Mouse (Mus musculus): ENCODE data around the gene Sys1.

GRCm38 (mm10) chr2:164454846-164455245 is 1.9 kb upstream of the Sys1 start:
- TF ChIP-seq POLR2A (IDR thresholded peaks at IDR 0.05; ENCODE audit: insufficient read depth, low read depth, low read length) (no peak), CTCF (IDR thresholded peaks at IDR 0.05; ENCODE audit: insufficient read depth, low read depth, low read length) (no peak)

Data from olfactory bulb, adult 2 months (tissue).